Comparison of ENCODE assay signal across 23 mouse cellular contexts in genomic region chr17:86971036-86971435, GRCm38 (mm10). TPM values are rescaled to one million over a fixed set of nuclear protein-coding genes. Genes with fewer than 3 reads are reported as not detected.
DNase-seq lines count a peak whose midpoint lies in the region; ATAC-seq and TF ChIP-seq lines count a peak whose summit lies in the region.
"Had no signal": no experiment of that assay in that cellular context is flagged by ENCODE, and none has a peak within 500 bp of the region (broad histone marks: within the 10 kb centered on the region; RNA-seq: fewer than 3 reads in every experiment).

No protein-coding gene starts in this region.

- H3K27me3 ChIP-seq in forebrain, embryonic 15.5 days = no peaks in the 10 kb centered on the region
- H3K27me3 ChIP-seq in forebrain, embryonic 14.5 days (replicated peaks; ENCODE audit: control insufficient read depth, insufficient read depth, low read length) = no peaks in the 10 kb centered on the region
- H3K27me3 ChIP-seq in spleen, adult 2 months (ENCODE audit: control insufficient read depth, insufficient read depth, low read length) = no peaks in the 10 kb centered on the region
- no peaks in the 10 kb centered on the region for H3K27me3 ChIP-seq in forebrain, embryonic 16.5 days (replicated peaks; ENCODE audit: control insufficient read depth, insufficient read depth, low read length)
- no peaks in the 10 kb centered on the region for H3K27me3 ChIP-seq in intestine, embryonic 15.5 days (replicated peaks)
- H3K27me3 ChIP-seq: embryonic facial prominence, embryonic 13.5 days; hindbrain, embryonic 15.5 days had no signal

- H3K36me3 ChIP-seq in forebrain, embryonic 15.5 days = no peaks in the 10 kb centered on the region
- 0 out of 2 replicates have a peak, but pooled peaks cover 5% of the 10 kb centered on the region for H3K36me3 ChIP-seq in forebrain, embryonic 14.5 days (ENCODE audit: control insufficient read depth, insufficient read depth, low read length)
- H3K36me3 ChIP-seq in spleen, adult 2 months (ENCODE audit: control insufficient read depth, insufficient read depth, low read length) = peaks cover 3% of the 10 kb centered on the region; the same call in 1 of the 2 replicates
- no peaks in the 10 kb centered on the region for H3K36me3 ChIP-seq in forebrain, embryonic 16.5 days (ENCODE audit: control insufficient read depth, insufficient read depth)
- peaks cover 9% of the 10 kb centered on the region; the same call in 1 of the 2 replicates for H3K36me3 ChIP-seq in intestine, embryonic 15.5 days
- H3K36me3 ChIP-seq: hindbrain, embryonic 15.5 days had no signal

- ATAC-seq in forebrain, embryonic 15.5 days (replicated peaks) = no peak
- ATAC-seq in forebrain, embryonic 14.5 days = no peak
- ATAC-seq in forebrain, embryonic 16.5 days = peak; percentile 52
- no peak for ATAC-seq in intestine, embryonic 15.5 days

- 54% methylated on average over 5 of the region's 5 CpGs for WGBS in forebrain, embryonic 15.5 days
- WGBS in forebrain, embryonic 14.5 days = 61% methylated on average over 5 of the region's 5 CpGs
- WGBS in spleen, adult 2 months = 56% methylated on average over 5 of the region's 5 CpGs
- WGBS in forebrain, embryonic 16.5 days = 51% methylated on average over 5 of the region's 5 CpGs
- WGBS in intestine, embryonic 15.5 days = 86% methylated on average over 5 of the region's 5 CpGs

- H3K4me3 ChIP-seq in forebrain, embryonic 15.5 days = no peak overlapping the region
- no peak overlapping the region for H3K4me3 ChIP-seq in forebrain, embryonic 14.5 days (ENCODE audit: low read depth, low read length)
- H3K4me3 ChIP-seq in spleen, adult 2 months (ENCODE audit: extremely low read depth, insufficient read depth, insufficient read length) = no peak overlapping the region
- H3K4me3 ChIP-seq in forebrain, embryonic 16.5 days (replicated peaks; ENCODE audit: low read length) = no peak overlapping the region
- H3K4me3 ChIP-seq in intestine, embryonic 15.5 days (replicated peaks) = no peak overlapping the region
- H3K4me3 ChIP-seq: embryonic facial prominence, embryonic 13.5 days; heart, embryonic 10.5 days; hindbrain, embryonic 15.5 days had no signal

- H3K27ac ChIP-seq in forebrain, embryonic 15.5 days (replicated peaks) = 0 out of 2 replicates have a peak overlapping the region, but pooled peaks have one; percentile 8
- H3K27ac ChIP-seq in forebrain, embryonic 14.5 days (ENCODE audit: low read depth, low read length) = no peak overlapping the region
- peak overlapping the region; percentile 88 for H3K27ac ChIP-seq in spleen, adult 2 months (ENCODE audit: insufficient read depth, low read length)
- no peak overlapping the region for H3K27ac ChIP-seq in forebrain, embryonic 16.5 days (ENCODE audit: low read length)
- no peak overlapping the region for H3K27ac ChIP-seq in intestine, embryonic 15.5 days
- H3K27ac ChIP-seq: embryonic facial prominence, embryonic 13.5 days; heart, embryonic 10.5 days; hindbrain, embryonic 15.5 days; kidney, postnatal 0 days had no signal

- H3K4me2 ChIP-seq in forebrain, embryonic 15.5 days (replicated peaks) = no peak overlapping the region
- H3K4me2 ChIP-seq in forebrain, embryonic 14.5 days (ENCODE audit: low read length) = no peak overlapping the region
- no peak overlapping the region for H3K4me2 ChIP-seq in forebrain, embryonic 16.5 days (ENCODE audit: low read length)
- H3K4me2 ChIP-seq in intestine, embryonic 15.5 days (replicated peaks) = no peak overlapping the region
- H3K4me2 ChIP-seq: embryonic facial prominence, embryonic 13.5 days; hindbrain, embryonic 15.5 days; liver, embryonic 11.5 days had no signal

- no peak for TF ChIP-seq CTCF in spleen, adult 2 months (IDR thresholded peaks at IDR 0.05; ENCODE audit: extremely low read depth, insufficient read depth, insufficient read length, insufficient replicate concordance)

- peaks cover 6% of the 10 kb centered on the region; the same call in 1 of the 2 replicates for H3K4me1 ChIP-seq in forebrain, embryonic 15.5 days
- H3K4me1 ChIP-seq in forebrain, embryonic 14.5 days (ENCODE audit: control insufficient read depth, insufficient read depth, low read length) = no peaks in the 10 kb centered on the region
- H3K4me1 ChIP-seq in spleen, adult 2 months (ENCODE audit: control insufficient read depth, insufficient read depth, insufficient read length) = peaks cover 51% of the 10 kb centered on the region
- peaks cover 10% of the 10 kb centered on the region for H3K4me1 ChIP-seq in forebrain, embryonic 16.5 days (replicated peaks; ENCODE audit: control insufficient read depth, insufficient read depth, low read length)
- 0 out of 2 replicates have a peak, but pooled peaks cover 6% of the 10 kb centered on the region for H3K4me1 ChIP-seq in intestine, embryonic 15.5 days (replicated peaks)

- no peaks in the 10 kb centered on the region for H3K9me3 ChIP-seq in forebrain, embryonic 15.5 days
- H3K9me3 ChIP-seq in forebrain, embryonic 14.5 days (replicated peaks; ENCODE audit: control insufficient read depth, low read length) = no peaks in the 10 kb centered on the region
- H3K9me3 ChIP-seq in forebrain, embryonic 16.5 days (ENCODE audit: control insufficient read depth, low read length) = no peaks in the 10 kb centered on the region
- no peaks in the 10 kb centered on the region for H3K9me3 ChIP-seq in intestine, embryonic 15.5 days
- H3K9me3 ChIP-seq: embryonic facial prominence, embryonic 13.5 days; heart, embryonic 10.5 days; hindbrain, embryonic 15.5 days had no signal

- no peak for DNase-seq in forebrain, embryonic 14.5 days (ENCODE audit: low spot score)
- DNase-seq in spleen, adult 2 months (ENCODE audit: low read depth in 1 of 2, low spot score in 2 of 2) = no peak
- DNase-seq in spleen, postnatal 14 days (ENCODE audit: low spot score in 2 of 2) = no peak
- DNase-seq in natural killer cell, adult 2 months (ENCODE audit: low spot score in 2 of 2) = peak; percentile 73 to 87
- DNase-seq in layer of hippocampus, adult 9-10 months (ENCODE audit: low spot score) = no peak
- DNase-seq: cerebellum, postnatal 14 days; kidney, adult 18-20 months; lung, adult 18-20 months; lung, postnatal 14 days had no signal

- no peak overlapping the region for H3K9ac ChIP-seq in forebrain, embryonic 15.5 days (replicated peaks)
- no peak overlapping the region for H3K9ac ChIP-seq in forebrain, embryonic 14.5 days (ENCODE audit: low read length)
- H3K9ac ChIP-seq in forebrain, embryonic 16.5 days (replicated peaks; ENCODE audit: low read depth, low read length) = no peak overlapping the region
- H3K9ac ChIP-seq in intestine, embryonic 15.5 days = no peak overlapping the region
- H3K9ac ChIP-seq: embryonic facial prominence, embryonic 13.5 days; hindbrain, embryonic 15.5 days had no signal

- TF ChIP-seq POLR2A in spleen, adult 2 months (IDR thresholded peaks at IDR 0.05; ENCODE audit: low read depth, low read length) = no peak

RNA-seq across cellular contexts. Expression of gene Rhoq, which starts 8.2 kb away (rescaled TPM):
- 4.9 and 5.3 TPM in 2 replicates for polyA plus RNA-seq in forebrain, embryonic 15.5 days (2015; fragmentation: Nextera tagmentation; extraction: Ambion mirVana)
- polyA plus RNA-seq in forebrain, embryonic 14.5 days (2014; fragmentation: Nextera tagmentation; extraction: Ambion mirVana) = 5.2 and 6.2 TPM in 2 replicates
- polyA plus RNA-seq in spleen, adult 2 months (2012; rRNA removed) = 18.7 and 22.8 TPM in 2 replicates
- polyA plus RNA-seq in forebrain, embryonic 16.5 days (2015; fragmentation: Nextera tagmentation; extraction: Ambion mirVana) = 5.2 and 5.4 TPM in 2 replicates
- polyA plus RNA-seq in intestine, embryonic 15.5 days (2015; fragmentation: Nextera tagmentation; extraction: Ambion mirVana) = 11.2 and 11.6 TPM in 2 replicates

RNA-seq across cellular contexts. Expression of gene Atp6v1e2, which starts 23.3 kb away (rescaled TPM):
- 0.19 TPM in 1 of 2 replicates, not detected in the other for polyA plus RNA-seq in forebrain, embryonic 15.5 days (2015; fragmentation: Nextera tagmentation; extraction: Ambion mirVana)
- not detected in 2 replicates for polyA plus RNA-seq in forebrain, embryonic 14.5 days (2014; fragmentation: Nextera tagmentation; extraction: Ambion mirVana)
- not detected in 2 replicates for polyA plus RNA-seq in spleen, adult 2 months (2012; rRNA removed)
- polyA plus RNA-seq in forebrain, embryonic 16.5 days (2015; fragmentation: Nextera tagmentation; extraction: Ambion mirVana) = not detected in 2 replicates
- polyA plus RNA-seq in intestine, embryonic 15.5 days (2015; fragmentation: Nextera tagmentation; extraction: Ambion mirVana) = not detected in 2 replicates
- polyA plus RNA-seq: embryonic facial prominence, embryonic 13.5 days; heart, embryonic 10.5 days; heart, postnatal 0 days; kidney, postnatal 0 days; limb, embryonic 11.5 days; liver, embryonic 11.5 days; midbrain, postnatal 0 days; neural tube, embryonic 11.5 days; small intestine, adult 2 months; urinary bladder, adult 2 months had no signal

RNA-seq across cellular contexts. Expression of gene Tmem247, which starts 53.9 kb away (rescaled TPM):
- polyA plus RNA-seq in forebrain, embryonic 15.5 days (2015; fragmentation: Nextera tagmentation; extraction: Ambion mirVana) = not detected in 2 replicates
- polyA plus RNA-seq in forebrain, embryonic 14.5 days (2014; fragmentation: Nextera tagmentation; extraction: Ambion mirVana) = not detected in 2 replicates
- not detected in 2 replicates for polyA plus RNA-seq in spleen, adult 2 months (2012; rRNA removed)
- polyA plus RNA-seq in forebrain, embryonic 16.5 days (2015; fragmentation: Nextera tagmentation; extraction: Ambion mirVana) = not detected in 2 replicates
- not detected in 2 replicates for polyA plus RNA-seq in intestine, embryonic 15.5 days (2015; fragmentation: Nextera tagmentation; extraction: Ambion mirVana)
- polyA plus RNA-seq: embryonic facial prominence, embryonic 13.5 days; heart, embryonic 10.5 days; heart, postnatal 0 days; hindbrain, embryonic 15.5 days; kidney, postnatal 0 days; limb, embryonic 11.5 days; liver, embryonic 11.5 days; midbrain, postnatal 0 days; neural tube, embryonic 11.5 days; small intestine, adult 2 months; urinary bladder, adult 2 months had no signal

RNA-seq across cellular contexts. Expression of gene Pigf, which starts 54.2 kb away (rescaled TPM):
- 30.2 and 33.0 TPM in 2 replicates for polyA plus RNA-seq in forebrain, embryonic 15.5 days (2015; fragmentation: Nextera tagmentation; extraction: Ambion mirVana)
- 34.8 and 35.3 TPM in 2 replicates for polyA plus RNA-seq in forebrain, embryonic 14.5 days (2014; fragmentation: Nextera tagmentation; extraction: Ambion mirVana)
- 2.1 and 2.2 TPM in 2 replicates for polyA plus RNA-seq in spleen, adult 2 months (2012; rRNA removed)
- 31.2 and 32.4 TPM in 2 replicates for polyA plus RNA-seq in forebrain, embryonic 16.5 days (2015; fragmentation: Nextera tagmentation; extraction: Ambion mirVana)
- polyA plus RNA-seq in intestine, embryonic 15.5 days (2015; fragmentation: Nextera tagmentation; extraction: Ambion mirVana) = 55.2 and 57.4 TPM in 2 replicates

RNA-seq across cellular contexts. Expression of gene Cript, which starts 54.3 kb away (rescaled TPM):
- polyA plus RNA-seq in forebrain, embryonic 15.5 days (2015; fragmentation: Nextera tagmentation; extraction: Ambion mirVana) = 228 and 240 TPM in 2 replicates
- polyA plus RNA-seq in forebrain, embryonic 14.5 days (2014; fragmentation: Nextera tagmentation; extraction: Ambion mirVana) = 249 and 265 TPM in 2 replicates
- polyA plus RNA-seq in spleen, adult 2 months (2012; rRNA removed) = 3.9 and 5.0 TPM in 2 replicates
- polyA plus RNA-seq in forebrain, embryonic 16.5 days (2015; fragmentation: Nextera tagmentation; extraction: Ambion mirVana) = 239 and 248 TPM in 2 replicates
- 129 and 138 TPM in 2 replicates for polyA plus RNA-seq in intestine, embryonic 15.5 days (2015; fragmentation: Nextera tagmentation; extraction: Ambion mirVana)

Comparison
In these comparisons a context has a peak if more than half of its experiments do, and no peak if none do; other contexts are left out.
1. H3K27ac ChIP-seq: peak in forebrain, embryonic 15.5 days (single experiment) and spleen, adult 2 months (single experiment); none in forebrain, embryonic 14.5 days (single experiment), forebrain, embryonic 16.5 days (single experiment) and intestine, embryonic 15.5 days (single experiment).
2. DNase-seq: peak in natural killer cell, adult 2 months (2 of 2); none in forebrain, embryonic 14.5 days (single experiment), spleen, adult 2 months (0 of 2), spleen, postnatal 14 days (0 of 2) and layer of hippocampus, adult 9-10 months (single experiment).